Mouse (Mus musculus): ENCODE measurements at regions not wholly inside any gene's neighbourhood (a gene's known extent, or its start where the extent isn't known, plus 50 kb on each side); places are given as distances from the start of the nearest gene placed in this dataset.

DNA sequence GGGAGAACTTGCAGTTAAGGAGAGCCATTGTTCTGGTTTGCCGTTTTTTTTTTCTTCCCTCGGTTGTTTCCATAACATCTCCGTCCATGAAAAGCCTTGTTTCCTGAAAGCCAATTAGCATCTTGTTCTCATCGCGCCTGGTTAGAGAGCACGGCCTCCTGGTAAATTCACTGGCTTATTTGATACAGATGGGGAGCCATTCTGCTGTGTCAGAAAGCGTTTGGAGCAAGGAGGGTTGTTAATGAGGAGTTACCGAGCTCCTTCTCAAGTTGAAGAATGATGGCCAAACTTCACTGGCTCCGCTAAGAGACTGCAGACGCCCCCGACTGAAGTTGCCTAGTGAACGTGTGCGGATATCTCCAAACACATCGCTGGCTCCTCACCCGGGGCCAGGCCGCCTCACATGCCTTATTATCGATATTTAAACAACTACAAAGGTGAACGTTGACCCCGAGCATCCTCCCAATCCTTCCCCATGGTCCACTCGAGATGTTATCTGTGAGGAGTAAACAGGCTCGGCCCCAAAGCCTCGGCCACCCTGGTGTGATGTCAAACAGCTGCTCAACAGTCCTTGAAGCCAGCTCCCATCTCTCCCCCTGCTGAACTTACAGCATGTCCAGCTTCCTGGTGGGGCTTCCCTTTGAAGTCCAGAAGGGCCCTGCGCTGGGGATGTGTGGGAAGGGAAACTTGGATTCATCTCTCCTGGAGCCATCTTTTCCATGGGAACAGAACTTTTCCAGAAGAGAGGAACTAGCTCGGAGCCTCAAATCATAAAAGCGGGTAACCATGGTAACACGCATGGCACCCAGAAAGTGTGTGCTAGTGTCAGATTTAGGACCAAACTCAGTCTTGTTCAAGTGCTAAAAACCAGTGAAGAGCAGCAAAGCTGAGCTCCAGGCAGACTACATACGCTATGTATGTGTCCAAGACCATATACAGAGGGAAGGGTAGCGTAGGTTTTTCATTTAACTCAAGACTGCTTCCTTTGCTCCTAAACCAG lies 190.0 kb upstream of the Tbx3 start:
- DNase-seq (ENCODE audit: low read depth, low spot score), result no peak
- Histone ChIP-seq H3K27ac (ENCODE audit: control insufficient read depth, low read depth, low read length) (no peak overlapping the region), H3K9ac (ENCODE audit: control insufficient read depth, low read depth, low read length, poor library complexity, severe bottlenecking) (no peak overlapping the region), H3K4me1 (ENCODE audit: control insufficient read depth in 1 of 2, insufficient read depth in 2 of 2, low read length in 2 of 2) (no peaks in the 10 kb centered on the region), H3K9me3 (replicated peaks; ENCODE audit: insufficient read depth, low read length) (no peaks in the 10 kb centered on the region), H3K27me3 (ENCODE audit: control insufficient read depth in 1 of 2, insufficient read depth in 2 of 2, low read length in 2 of 2) (no peaks in the 10 kb centered on the region), H3K79me2 (ENCODE audit: control insufficient read depth, insufficient read depth, low read length, poor library complexity) (no peaks in the 10 kb centered on the region), H3K36me3 (ENCODE audit: control insufficient read depth in 1 of 2, insufficient read depth in 2 of 2, low read length in 2 of 2) (no peaks in the 10 kb centered on the region), H3K4me3 (ENCODE audit: control insufficient read depth in 1 of 2, insufficient read depth in 1 of 2, low read depth in 2 of 2, low read length in 2 of 2) (no peak overlapping the region)
- TF ChIP-seq RAD21 (IDR thresholded peaks at IDR 0.05; ENCODE audit: low read depth, low read length), result no peak
- TF ChIP-seq USF1 (IDR thresholded peaks at IDR 0.05; ENCODE audit: low read depth, low read length), result no peak
- TF ChIP-seq GATA1 (IDR thresholded peaks at IDR 0.05; ENCODE audit: low read depth, low read length), result no peak
- TF ChIP-seq EP300 (IDR thresholded peaks at IDR 0.05; ENCODE audit: low read depth in 1 of 2, low read length in 2 of 2), result no peak
- TF ChIP-seq RCOR1 (IDR thresholded peaks at IDR 0.05; ENCODE audit: low read depth, low read length), result no peak
- TF ChIP-seq KAT2A (conservative IDR thresholded peaks at IDR 0.05; ENCODE audit: low read depth, low read length), result no peak
- no peak for TF ChIP-seq NELFE (IDR thresholded peaks at IDR 0.05; ENCODE audit: low read depth, low read length)
- TF ChIP-seq POLR2AphosphoS5 (IDR thresholded peaks at IDR 0.05; ENCODE audit: borderline replicate concordance, low read depth, low read length), result no peak
- TF ChIP-seq SIN3A (IDR thresholded peaks at IDR 0.05; ENCODE audit: low read length), result no peak
- no peak for TF ChIP-seq GABPA (IDR thresholded peaks at IDR 0.05; ENCODE audit: low read depth, low read length)
- TF ChIP-seq NRF1 (IDR thresholded peaks at IDR 0.05; ENCODE audit: insufficient read depth, low read depth, low read length, poor library complexity, severe bottlenecking), result no peak
- TF ChIP-seq BHLHE40 (IDR thresholded peaks at IDR 0.05; ENCODE audit: borderline replicate concordance, low read depth, low read length), result no peak
- no peak for TF ChIP-seq ZNF384 (IDR thresholded peaks at IDR 0.05; ENCODE audit: low read depth, low read length)
- no peak for TF ChIP-seq JUND (IDR thresholded peaks at IDR 0.05; ENCODE audit: low read depth, low read length)
- no peak for TF ChIP-seq ELF1 (IDR thresholded peaks at IDR 0.05; ENCODE audit: low read depth, low read length)
- TF ChIP-seq MXI1 (IDR thresholded peaks at IDR 0.05; ENCODE audit: low read depth, low read length), result no peak
- TF ChIP-seq MAX (IDR thresholded peaks at IDR 0.05; ENCODE audit: low read length), result no peak
- no peak for TF ChIP-seq CTCF (IDR thresholded peaks at IDR 0.05 in 2 of 3, conservative IDR thresholded peaks at IDR 0.05 in 1 of 3; ENCODE audit: control insufficient read depth in 1 of 3, insufficient read depth in 1 of 3, low read depth in 2 of 3, low read length in 3 of 3, poor library complexity in 1 of 3, severe bottlenecking in 1 of 3)

DNA sequence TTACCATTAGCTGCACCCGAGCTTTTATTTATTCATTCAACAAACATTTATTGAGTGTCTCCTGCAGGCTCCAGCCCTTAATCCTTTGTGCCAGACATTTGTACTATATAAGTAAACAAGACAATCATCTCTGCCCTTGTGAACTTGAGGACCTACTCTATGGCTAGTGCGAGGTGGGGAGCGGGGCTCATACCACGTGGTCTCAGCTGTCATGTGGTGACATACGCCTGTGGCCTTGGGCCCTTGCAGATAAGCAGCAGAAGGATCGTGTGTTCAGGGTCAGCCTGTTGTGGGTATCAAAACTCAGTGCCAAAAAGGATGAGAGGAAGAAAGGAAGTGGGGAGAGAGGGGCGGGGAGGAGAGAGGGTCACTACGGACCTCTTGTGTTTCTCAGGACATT lies 186.8 kb upstream of the Tbx3 start:
- no peak for TF ChIP-seq TCF12 (IDR thresholded peaks at IDR 0.05; ENCODE audit: low read depth, low read length)
- Histone ChIP-seq H3K9ac (ENCODE audit: control insufficient read depth, low read depth, low read length, poor library complexity, severe bottlenecking) (no peak overlapping the region), H3K79me2 (ENCODE audit: control insufficient read depth, insufficient read depth, low read length, poor library complexity) (no peaks in the 10 kb centered on the region), H3K36me3 (ENCODE audit: control insufficient read depth in 1 of 2, insufficient read depth in 2 of 2, low read length in 2 of 2) (no peaks in the 10 kb centered on the region), H3K4me1 (ENCODE audit: control insufficient read depth in 1 of 2, insufficient read depth in 2 of 2, low read length in 2 of 2) (no peaks in the 10 kb centered on the region), H3K4me3 (ENCODE audit: control insufficient read depth in 1 of 2, insufficient read depth in 1 of 2, low read depth in 2 of 2, low read length in 2 of 2) (no peak overlapping the region), H3K9me3 (replicated peaks; ENCODE audit: insufficient read depth, low read length) (no peaks in the 10 kb centered on the region), H3K27me3 (ENCODE audit: control insufficient read depth in 1 of 2, insufficient read depth in 2 of 2, low read length in 2 of 2) (no peaks in the 10 kb centered on the region), H3K27ac (ENCODE audit: control insufficient read depth, low read depth, low read length) (no peak overlapping the region)
- no peak for DNase-seq (ENCODE audit: low read depth, low spot score)
